Mouse (Mus musculus) urinary bladder, postnatal 10 days (tissue): Measurements from ENCODE around the gene Slc4a8.
A peak's percentile ranks its signal among the peaks of the same experiment; 100 is the strongest.

Experiments
- DNase-seq: peaks from one replicate; pipeline ENCODE4 v3.0.0; 2022; ENCODE audit warnings: low spot score

Slc4a8 gene

GRCm38 (mm10) chr15:100761419-100762185 is at the start of gene Slc4a8:
TSS of gene Slc4a8 (plus strand) at chr15:100761747.
- peak; percentile 65 for DNase-seq

GRCm38 (mm10) chr15:100714470-100714869 is 47.1 kb upstream of the Slc4a8 start:
- no peak for DNase-seq

DNA sequence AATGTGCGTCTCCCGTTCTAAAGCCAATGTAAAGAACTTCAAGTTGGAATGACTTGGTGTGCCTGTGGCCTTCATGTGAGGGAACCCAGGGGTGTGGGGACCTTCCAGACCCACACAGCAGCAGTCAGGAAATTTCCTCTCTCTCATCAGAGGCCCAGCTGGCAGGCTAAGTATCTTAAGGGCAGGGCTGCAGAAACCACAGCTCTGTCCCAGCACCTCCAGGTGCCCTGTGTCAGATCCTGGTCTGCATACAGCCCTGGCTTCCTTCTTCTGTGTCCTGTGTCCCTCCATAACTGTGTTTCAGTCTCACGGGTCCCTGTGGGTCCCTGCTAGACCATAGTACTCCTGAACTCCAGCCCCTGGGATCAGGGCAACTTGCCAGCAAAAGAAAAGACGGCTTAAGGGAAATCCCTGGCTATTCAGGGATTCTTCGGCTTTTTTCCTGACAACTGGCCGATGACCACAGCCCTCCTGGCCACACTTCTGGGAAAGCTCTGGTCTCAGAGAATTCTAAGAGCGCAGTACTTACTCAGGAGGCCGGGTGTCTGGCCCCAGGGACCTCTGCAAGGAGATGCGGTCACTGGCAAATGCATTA is 46.1 kb upstream of the Slc4a8 start:
- no peak for DNase-seq

DNA sequence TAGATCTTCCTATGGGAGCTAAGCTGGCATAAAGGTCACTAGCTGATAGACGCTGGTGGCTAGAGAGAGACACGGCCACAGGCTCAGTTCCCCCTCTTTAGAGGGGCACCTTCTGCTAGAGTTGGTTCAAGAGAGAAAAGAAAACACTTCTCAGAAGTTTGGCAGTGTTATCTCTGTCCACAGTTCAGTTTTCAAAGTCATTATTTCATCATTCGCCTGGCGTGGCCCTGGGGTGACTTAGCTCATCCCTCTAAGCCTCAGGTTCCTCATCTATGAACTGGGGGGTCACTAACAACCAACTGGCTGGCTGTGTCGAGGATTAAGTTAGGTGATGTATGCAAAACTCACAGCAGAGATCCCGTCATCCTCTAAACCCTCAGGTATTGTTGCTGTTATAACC is 43.6 kb upstream of the Slc4a8 start:
- DNase-seq = no peak

DNA sequence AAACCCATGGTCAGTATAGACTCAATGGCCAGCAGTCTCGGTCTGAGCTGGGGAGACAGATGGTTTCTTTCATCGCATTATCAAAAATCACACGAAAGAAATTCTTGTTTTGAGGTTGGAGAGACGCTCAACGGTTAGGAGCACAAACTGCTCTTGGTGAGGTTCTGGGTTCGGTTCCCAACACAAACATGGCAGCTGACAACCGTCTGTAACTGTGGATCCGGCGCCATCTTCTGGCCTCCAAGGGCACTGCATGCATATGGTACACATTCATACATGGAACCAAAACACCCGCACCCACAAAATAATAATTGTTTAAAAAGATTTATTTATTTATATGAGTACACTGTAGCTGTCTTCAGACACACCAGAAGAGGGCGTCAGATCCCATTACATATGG is 43.0 kb upstream of the Slc4a8 start:
- no peak for DNase-seq

DNA sequence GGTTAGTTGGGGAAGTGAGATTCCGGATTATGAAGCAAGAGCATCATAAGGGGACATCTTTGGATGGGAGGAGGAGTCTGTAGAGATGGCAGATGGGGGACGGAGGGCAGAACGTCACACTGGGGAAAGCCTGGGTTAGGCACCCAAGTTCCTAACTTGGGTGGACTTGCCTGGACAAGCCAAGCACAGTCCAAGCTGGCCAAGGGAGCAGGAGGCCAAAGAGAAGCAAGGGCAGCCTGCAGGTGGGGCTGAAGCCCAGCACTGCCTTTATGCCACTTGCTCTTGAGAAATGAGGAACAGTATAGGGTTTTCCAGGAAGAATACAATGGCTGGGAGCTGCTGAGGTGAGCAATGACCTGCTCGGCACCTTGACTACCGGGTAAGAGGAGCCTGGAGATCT is 42.3 kb upstream of the Slc4a8 start:
- DNase-seq = no peak

DNA sequence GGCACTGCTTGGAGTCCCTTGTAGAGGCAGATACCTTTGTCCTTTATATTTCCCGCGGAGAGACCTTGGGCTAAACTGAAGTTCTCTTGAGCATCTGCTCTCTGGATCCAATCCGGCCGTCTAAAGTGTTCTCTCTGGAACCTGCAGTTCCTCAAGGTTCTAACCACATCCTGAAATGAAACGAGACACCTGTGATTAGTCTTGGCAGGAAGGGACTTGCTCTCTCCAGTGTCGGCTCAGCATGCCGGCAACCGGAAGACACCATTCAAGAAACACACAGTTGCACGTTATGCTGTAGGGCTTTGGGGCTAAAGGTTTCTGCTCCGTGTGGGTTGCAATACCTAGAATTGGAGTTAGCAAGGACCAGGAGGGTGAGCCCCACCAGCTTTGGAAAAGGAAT is 41.5 kb upstream of the Slc4a8 start:
- DNase-seq = no peak

DNA sequence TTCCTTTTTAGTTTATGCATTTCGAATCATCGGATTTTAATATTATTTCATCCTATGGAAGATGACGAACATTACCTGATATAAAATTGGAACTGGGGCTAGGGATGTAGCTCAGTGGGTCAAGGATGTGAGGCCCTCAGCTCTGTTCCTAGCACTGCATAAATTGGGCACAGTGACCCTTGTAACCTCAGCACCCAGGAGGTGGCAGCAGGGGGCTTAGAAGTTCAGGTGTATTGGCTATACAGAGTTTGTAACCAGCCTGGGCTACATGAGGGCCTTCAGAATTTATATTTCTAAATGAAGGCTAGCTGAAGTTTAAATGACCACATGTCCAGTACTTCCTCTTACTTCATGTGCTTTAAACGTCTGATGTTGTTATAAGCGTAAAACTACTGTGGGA is 40.1 kb upstream of the Slc4a8 start:
- no peak for DNase-seq

GRCm38 (mm10) chr15:100722026-100722425 is 39.5 kb upstream of the Slc4a8 start:
- DNase-seq = no peak

DNA sequence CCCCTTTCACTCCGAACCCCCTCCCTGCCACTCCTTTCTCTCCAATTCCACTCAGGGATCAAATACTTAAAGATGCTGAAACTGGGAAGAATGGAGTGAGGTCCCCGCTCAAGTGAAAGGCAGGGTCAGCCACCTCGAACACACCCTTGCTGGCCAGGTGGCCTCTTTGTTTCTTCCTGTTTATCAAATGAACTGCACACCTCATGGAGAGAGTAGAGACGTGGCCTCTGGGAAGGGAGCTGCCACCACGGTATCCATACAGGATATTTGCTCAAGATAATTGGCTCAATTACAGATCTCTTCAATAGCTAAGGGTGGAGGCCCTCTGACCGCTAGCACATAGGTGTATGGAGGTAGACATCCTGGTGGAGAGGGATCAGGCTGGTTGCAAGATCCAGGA is 39.0 kb upstream of the Slc4a8 start:
- no peak for DNase-seq

GRCm38 (mm10) chr15:100723505-100723904 is 38.0 kb upstream of the Slc4a8 start:
- DNase-seq = no peak

- DNase-seq = no peak
These were observed 34.8 kb upstream of the Slc4a8 start for GRCm38 (mm10) chr15:100726721-100727120.

DNA sequence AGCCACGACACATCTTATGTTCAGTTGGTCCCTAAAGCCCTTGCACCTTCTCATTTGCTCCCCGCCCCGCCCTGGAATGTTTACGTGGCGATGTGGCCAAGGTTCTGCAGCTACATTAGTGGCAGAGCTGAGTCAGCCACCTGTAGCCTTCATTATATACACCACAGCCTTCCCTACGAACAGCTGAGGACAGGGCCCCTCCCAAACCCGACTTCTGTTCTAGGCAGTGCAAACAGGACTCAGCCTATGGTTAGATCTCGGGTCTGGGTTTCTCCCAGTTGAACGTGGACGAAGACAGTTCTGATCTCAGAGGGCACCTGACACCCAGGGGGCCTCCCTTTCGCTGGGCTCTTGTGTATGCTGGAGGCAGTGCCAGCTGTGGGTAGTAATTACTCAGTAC is 33.7 kb upstream of the Slc4a8 start:
- no peak for DNase-seq

- DNase-seq = no peak
These were observed 33.0 kb upstream of the Slc4a8 start for GRCm38 (mm10) chr15:100728586-100728985.

GRCm38 (mm10) chr15:100729281-100729985 is 32.1 kb upstream of the Slc4a8 start, which contains the start of gene Galnt6:
TSS of gene Galnt6 (minus strand) at chr15:100729376.
- no peak for DNase-seq

DNA sequence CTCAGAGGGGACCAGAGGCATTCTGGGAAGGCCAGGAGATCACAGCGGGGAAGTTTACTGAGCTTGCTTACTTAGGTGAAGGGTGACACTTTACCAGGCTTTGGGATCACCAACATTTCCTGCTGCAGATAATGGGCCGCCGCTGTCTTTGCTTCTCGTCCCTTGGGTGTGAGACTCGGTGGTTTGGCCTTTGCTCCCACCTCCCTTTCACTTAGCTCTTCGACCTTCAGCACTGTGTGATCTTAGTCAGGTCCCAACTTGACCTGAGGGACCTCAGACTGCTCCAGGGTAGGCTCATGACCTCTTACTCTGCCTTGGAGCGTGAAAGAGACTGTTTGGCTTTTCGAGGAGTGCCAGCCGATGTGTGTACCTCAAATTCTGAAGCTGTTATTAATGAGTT is 30.5 kb upstream of the Slc4a8 start:
- DNase-seq = no peak

GRCm38 (mm10) chr15:100732580-100732979 is 29.0 kb upstream of the Slc4a8 start:
- DNase-seq = no peak

DNA sequence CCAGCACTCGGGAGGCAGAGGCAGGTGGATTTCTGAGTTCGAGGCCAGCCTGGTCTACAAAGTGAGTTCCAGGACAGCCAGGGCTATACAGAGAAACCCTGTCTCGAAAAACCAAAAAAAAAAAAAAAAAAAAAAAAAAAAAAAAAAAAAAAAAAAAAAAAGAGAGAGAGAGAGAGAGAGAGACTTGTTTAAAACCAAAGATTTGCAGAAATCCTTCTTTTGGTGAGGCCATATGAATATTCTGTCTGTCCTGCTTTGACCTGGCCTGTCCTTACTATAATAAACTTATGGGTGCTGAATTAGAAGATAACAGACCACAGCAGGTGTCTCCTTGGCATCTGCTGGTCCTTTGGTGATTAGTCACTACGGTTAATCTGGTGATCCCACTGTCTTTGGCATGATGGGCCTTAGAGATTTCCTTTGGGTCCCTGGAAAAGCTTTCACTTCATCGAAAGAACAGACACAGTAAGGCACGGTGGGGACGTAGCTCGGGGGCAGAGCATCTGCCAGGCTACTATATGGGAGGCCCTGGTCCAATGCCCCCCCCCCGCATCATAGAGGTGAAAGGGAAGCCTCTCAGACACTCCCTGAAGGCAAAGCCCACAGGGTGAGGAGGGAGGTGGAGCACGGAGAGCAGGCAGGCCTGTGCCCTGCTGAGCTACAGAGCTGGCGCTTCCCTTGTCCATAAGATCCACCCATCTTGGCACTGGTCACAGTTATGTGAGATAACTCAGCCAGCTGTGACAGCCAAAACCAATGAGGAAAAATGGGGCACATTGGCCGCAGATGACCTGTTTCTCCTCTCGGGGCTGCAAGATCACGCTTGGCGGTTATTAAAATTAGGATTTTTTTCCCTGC is 26.2 kb upstream of the Slc4a8 start:
- no peak for DNase-seq

- DNase-seq = no peak
These were observed 25.6 kb upstream of the Slc4a8 start for GRCm38 (mm10) chr15:100735953-100736300.

- DNase-seq = no peak
These were observed 23.9 kb upstream of the Slc4a8 start for GRCm38 (mm10) chr15:100737667-100738066.

DNA sequence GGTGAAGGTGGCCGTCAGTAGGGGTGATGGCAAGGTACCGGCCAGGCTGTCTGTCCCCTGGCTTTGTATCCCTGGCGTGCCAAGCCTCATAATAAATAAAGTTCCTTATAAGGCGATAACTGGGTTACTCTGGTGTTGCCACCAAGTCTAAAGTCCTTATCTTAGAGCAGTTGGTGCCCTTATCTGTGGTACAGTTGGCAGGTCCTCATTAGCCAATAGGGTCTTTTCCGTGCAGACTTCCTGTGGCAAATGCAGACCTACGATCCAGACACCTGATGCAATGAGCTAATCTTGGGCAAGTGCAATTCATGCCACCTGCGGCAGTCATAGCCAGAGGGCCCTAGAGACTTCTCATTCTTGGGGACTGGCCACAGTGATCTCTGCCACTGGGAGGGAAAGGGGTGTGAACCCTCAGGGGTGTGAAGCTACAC is 23.2 kb upstream of the Slc4a8 start:
- no peak for DNase-seq

DNA sequence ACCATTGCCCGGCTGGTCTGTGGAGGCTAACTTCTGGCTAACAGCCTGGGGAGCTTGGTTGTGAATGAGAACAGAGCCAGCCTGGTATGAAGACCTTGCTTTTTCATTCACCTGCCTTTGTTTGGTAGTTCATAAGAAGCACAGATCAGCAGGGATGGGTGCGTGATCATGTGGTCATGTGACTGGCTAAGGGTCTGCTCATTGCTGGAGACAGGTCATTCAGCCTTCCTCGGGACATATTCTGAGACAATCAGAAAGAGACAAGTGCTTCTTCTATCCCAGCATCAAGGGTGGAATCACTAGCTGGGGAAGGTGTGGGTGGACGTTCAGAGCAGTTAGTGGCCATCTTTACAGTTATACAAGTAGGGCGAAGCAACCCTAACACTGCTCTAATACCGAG is 22.1 kb upstream of the Slc4a8 start:
- no peak for DNase-seq
